Mouse (Mus musculus): ENCODE results near the gene Hephl1. TPM values are rescaled to one million over a fixed set of nuclear protein-coding genes. Genes with fewer than 3 reads are reported as not detected.

Hephl1 gene
- total RNA-seq, 2 experiments from 2014 or later = 0.33 to 0.62 TPM

GRCm38 (mm10) chr9:15064176-15064575 is 47.7 kb downstream of the Hephl1 start:
- DNase-seq = no peak
- intact Hi-C loops (cut with DNase I) = no loop called here

GRCm38 (mm10) chr9:15060847-15061246 is 51.1 kb downstream of the Hephl1 start:
- intact Hi-C loops (cut with DNase I) = no loop called here
- no peak for DNase-seq

DNA sequence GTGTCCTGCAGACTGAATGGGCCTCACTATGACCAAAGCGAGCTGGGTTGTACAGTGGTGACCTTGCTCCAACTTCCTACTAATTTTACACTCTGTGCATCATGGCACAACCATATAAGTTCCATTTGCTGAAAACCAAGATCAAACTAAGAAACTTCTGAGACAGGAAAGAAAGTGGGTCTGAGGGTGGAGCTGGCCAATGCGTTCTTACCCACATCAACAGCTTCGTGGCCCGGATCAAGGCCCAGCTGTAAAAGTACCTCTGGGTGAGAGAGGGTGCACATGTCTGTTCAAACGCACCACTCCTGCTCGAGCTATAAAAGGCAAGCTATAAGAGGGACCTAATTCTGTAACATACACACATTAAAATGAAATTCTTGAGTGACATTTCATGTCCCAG is 51.9 kb downstream of the Hephl1 start:
- intact Hi-C loops (cut with DNase I) = no loop called here
- no peak for DNase-seq

- intact Hi-C loops (cut with DNase I) = no loop called here
- no peak for DNase-seq
These were observed 66.2 kb downstream of the Hephl1 start for GRCm38 (mm10) chr9:15045740-15046139.

GRCm38 (mm10) chr9:15045084-15045669 is 66.7 kb downstream of the Hephl1 start, which contains the start of gene Panx1:
Gene Panx1, minus strand, starts transcription at chr9:15045478.
- DNase-seq = peak; percentile 35 to 41
- intact Hi-C loops (cut with DNase I) = no loop called here

- DNase-seq = no peak
- intact Hi-C loops (cut with DNase I) = loop anchor here (5.0 kb wide), 1 partner anchor 63 kb away; no protein-coding TSS in a partner anchor
These were observed 67.4 kb downstream of the Hephl1 start for GRCm38 (mm10) chr9:15044391-15045083.

- intact Hi-C loops (cut with DNase I) = loop anchor here (5.0 kb wide), 1 partner anchor 66 kb away; no protein-coding TSS in a partner anchor
- DNase-seq = no peak
These were observed 70.4 kb downstream of the Hephl1 start for GRCm38 (mm10) chr9:15041556-15041955.

DNA sequence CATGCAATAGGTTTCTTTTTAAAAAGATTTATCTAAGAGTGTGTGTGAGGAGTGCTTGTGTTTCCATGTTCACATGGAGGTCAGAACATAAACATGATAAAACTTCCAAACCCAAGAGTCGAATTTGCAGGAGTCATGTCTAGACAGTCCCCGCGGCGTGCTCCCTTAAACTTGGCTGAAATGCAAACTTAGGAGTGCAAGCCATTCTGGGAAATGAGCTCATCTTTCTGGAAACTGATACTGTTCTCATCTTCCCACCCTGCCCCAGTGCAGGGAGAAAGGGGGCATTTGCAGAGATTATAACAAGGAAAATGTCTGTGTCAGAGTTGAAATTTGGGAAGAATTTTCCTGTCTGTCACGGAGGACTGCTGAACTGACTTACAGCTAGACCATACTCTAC is 72.1 kb downstream of the Hephl1 start:
- no peak for DNase-seq
- intact Hi-C loops (cut with DNase I) = loop anchor here (5.0 kb wide), 1 partner anchor 67 kb away; no protein-coding TSS in a partner anchor

GRCm38 (mm10) chr9:15037704-15038103 is 74.2 kb downstream of the Hephl1 start:
- DNase-seq = no peak
- intact Hi-C loops (cut with DNase I) = no loop called here

- intact Hi-C loops (cut with DNase I) = no loop called here
- no peak for DNase-seq
These were observed 74.7 kb downstream of the Hephl1 start for GRCm38 (mm10) chr9:15037237-15037636.

GRCm38 (mm10) chr9:15036807-15037206 is 75.1 kb downstream of the Hephl1 start:
- intact Hi-C loops (cut with DNase I) = no loop called here

GRCm38 (mm10) chr9:15036405-15036804 is 75.5 kb downstream of the Hephl1 start:
- no peak for DNase-seq
- intact Hi-C loops (cut with DNase I) = no loop called here

More at GRCm38 (mm10) chr9:15036807-15037206, 75.1 kb downstream of the Hephl1 start:
- DNase-seq = no peak

GRCm38 (mm10) chr9:15035979-15036378 is 75.9 kb downstream of the Hephl1 start:
- intact Hi-C loops (cut with DNase I) = no loop called here
- DNase-seq = no peak

DNA sequence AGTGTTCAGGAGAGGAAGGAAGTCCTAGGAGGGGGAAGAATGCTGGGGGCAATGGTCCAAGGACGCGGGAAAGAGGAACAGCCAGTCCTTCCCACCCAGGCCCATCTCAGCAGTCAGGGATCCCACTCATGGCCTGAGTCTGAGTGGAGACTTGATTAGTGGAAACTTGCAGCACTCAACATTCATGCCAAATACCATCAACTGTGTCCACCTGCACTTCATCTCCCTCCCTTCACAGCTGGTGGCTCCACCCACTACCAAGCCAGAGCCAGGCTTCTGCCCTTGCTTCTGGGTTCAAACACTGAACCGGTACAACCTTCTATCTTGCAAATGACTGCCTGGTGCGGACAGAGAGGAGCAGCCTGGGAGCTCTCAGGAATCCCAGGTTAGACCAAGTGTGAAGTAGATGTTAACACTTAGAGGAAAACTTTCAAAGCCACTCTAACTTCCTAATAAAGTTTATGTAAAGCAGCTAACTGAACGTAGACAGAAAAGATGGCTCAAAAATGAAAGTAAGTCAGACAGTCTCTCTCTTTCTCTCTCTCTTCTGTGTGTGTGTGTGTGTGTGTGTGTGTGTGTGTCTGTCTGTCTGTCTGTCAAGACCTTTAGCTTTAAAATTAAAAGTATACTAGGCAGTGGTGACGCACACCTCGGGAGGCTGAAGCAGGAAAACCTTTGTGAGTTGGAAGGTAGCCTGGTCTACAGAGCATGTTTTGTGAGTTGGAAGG is 77.2 kb downstream of the Hephl1 start:
- peak in 1 of 2 experiments; percentile 21 for DNase-seq
- intact Hi-C loops (cut with DNase I) = no loop called here

DNA sequence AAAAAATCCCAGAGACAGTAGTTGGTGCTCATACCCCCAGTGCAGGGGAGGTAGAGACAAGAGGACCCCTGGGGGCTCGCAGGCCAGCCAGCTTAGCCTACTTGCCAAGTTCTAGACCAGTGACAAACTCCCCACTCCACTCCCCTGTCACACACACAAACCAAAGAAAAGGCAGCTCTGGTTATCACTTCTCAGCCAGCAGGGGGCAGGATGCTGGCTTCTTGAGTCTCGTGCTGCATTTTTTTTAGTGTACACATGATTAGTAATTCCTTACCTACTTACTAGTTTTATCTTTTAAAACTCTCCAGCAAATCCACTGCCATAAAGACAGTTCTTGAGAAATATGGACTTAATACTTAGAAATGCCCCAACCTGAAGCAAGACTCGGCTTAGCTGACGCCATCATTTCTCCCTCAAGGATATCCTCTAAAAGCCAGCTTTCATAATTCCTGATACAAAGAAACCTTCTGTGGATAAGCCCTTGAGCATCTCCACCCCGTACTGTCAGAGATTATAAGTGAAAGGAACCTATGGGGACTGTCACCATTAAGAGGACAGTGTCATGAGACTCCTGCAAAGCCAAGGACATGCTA is 78.2 kb downstream of the Hephl1 start:
- no peak for DNase-seq
- intact Hi-C loops (cut with DNase I) = no loop called here

DNA sequence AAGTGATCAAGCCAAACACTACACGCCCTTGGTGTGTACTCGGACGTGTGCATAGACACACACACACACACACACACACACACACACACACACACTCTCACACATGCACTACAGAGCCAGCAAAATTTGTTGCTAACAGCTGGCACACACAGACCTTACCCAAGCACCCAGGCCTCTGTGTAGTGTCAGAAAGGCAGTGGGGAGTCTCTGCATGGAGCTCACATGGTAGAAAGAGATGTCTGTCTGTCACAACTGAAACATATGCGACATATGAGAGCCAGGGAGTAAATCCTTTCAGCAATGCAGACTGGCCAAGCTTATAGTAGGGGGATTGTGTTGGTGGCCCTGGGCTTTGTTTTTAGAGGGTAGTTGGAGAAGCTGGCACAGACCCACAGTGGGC is 79.1 kb downstream of the Hephl1 start:
- no peak for DNase-seq
- intact Hi-C loops (cut with DNase I) = no loop called here

GRCm38 (mm10) chr9:15030771-15031170 is 81.1 kb downstream of the Hephl1 start:
- intact Hi-C loops (cut with DNase I) = no loop called here
- peak; percentile 49 to 56 for DNase-seq

- intact Hi-C loops (cut with DNase I) = loop anchor here (2.0 to 5.0 kb wide), 2 partner anchors 138 to 182 kb away; no protein-coding TSS in a partner anchor
- DNase-seq = peak in 1 of 2 experiments; percentile 67
These were observed 82.7 kb downstream of the Hephl1 start for GRCm38 (mm10) chr9:15029025-15029727.

DNA sequence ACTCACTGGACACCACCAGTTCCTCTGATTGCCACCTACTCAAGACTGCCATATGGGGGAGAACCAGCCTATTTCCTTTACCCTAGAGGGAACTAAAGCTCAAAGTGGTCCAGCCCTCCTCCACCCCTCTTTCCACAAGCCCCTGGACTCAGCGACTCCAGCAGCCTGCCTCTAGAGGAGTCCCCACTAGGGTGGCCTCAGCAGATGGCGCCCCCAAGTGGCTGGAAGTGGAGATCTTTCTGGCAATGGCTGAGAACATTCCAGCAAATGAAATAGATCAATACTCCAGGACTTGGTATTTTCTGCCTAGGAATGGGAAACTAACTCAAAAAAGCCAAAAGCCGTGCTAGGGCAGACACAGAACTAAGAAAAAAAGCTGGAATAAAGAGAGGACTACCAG is 84.2 kb downstream of the Hephl1 start:
- DNase-seq = no peak
- intact Hi-C loops (cut with DNase I) = loop anchor here (2.0 to 5.0 kb wide), 2 partner anchors 140 to 183 kb away; no protein-coding TSS in a partner anchor

DNA sequence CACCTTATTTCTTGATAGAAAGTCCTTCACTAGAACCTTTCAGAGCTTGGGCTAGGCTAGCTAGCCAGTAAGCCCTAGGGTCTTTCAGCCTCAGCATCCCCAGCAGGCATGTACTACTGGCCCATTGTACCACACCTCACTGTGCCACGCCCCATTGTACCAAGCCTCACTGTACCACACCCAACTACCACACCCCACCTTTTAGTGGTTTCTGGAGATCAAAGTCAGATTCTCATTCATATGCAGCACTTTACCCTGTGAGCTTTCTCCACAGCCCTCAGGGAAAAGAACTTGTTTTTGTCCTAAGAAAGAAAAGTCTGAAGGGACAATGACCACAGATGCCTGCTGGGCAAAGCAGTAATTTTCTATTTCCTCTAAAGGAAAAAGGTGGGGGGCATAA is 88.9 kb downstream of the Hephl1 start:
- no peak for DNase-seq
- intact Hi-C loops (cut with DNase I) = no loop called here

Data from gastrocnemius, postnatal 36 days (tissue).